Comparison of ENCODE assay signal across 19 mouse cellular contexts in genomic region chr17:27965292-27965691, GRCm38 (mm10). TPM values are rescaled to one million over a fixed set of nuclear protein-coding genes. Genes with fewer than 3 reads are reported as not detected.
DNase-seq lines count a peak whose midpoint lies in the region; ATAC-seq and TF ChIP-seq lines count a peak whose summit lies in the region.
"Had no signal": no experiment of that assay in that cellular context is flagged by ENCODE, and none has a peak within 500 bp of the region (broad histone marks: within the 10 kb centered on the region; RNA-seq: fewer than 3 reads in every experiment).

No protein-coding gene starts in this region.

- 73% methylated on average over 10 of the region's 10 CpGs for WGBS in lung, postnatal 0 days
- WGBS in kidney, embryonic 16.5 days: 61% methylated on average over 10 of the region's 10 CpGs

- no peak overlapping the region for H3K4me3 ChIP-seq in gastrocnemius, adult 2 months
- no peak overlapping the region for H3K4me3 ChIP-seq in lung, postnatal 0 days (ENCODE audit: low read depth, low read length)
- no peak overlapping the region for H3K4me3 ChIP-seq in kidney, embryonic 16.5 days (ENCODE audit: low read length)
- H3K4me3 ChIP-seq: forebrain, embryonic 13.5 days; heart, embryonic 12.5 days; hindbrain, embryonic 12.5 days; limb, embryonic 15.5 days; midbrain, embryonic 15.5 days; neural tube, embryonic 12.5 days had no signal

- H3K27ac ChIP-seq in gastrocnemius, adult 2 months: peak overlapping the region; percentile 56
- H3K27ac ChIP-seq in lung, postnatal 0 days (ENCODE audit: low read length): no peak overlapping the region
- peak overlapping the region; percentile 89 for H3K27ac ChIP-seq in kidney, embryonic 16.5 days (ENCODE audit: low read length)
- H3K27ac ChIP-seq: forebrain, embryonic 13.5 days; hindbrain, embryonic 12.5 days; limb, embryonic 15.5 days; midbrain, embryonic 15.5 days; neural tube, embryonic 12.5 days had no signal

- H3K36me3 ChIP-seq in lung, postnatal 0 days (ENCODE audit: insufficient read depth, low read length): no peaks in the 10 kb centered on the region
- H3K36me3 ChIP-seq in kidney, embryonic 16.5 days (ENCODE audit: insufficient read depth, low read length): no peaks in the 10 kb centered on the region
- H3K36me3 ChIP-seq: heart, embryonic 12.5 days; hindbrain, embryonic 12.5 days; limb, embryonic 15.5 days; midbrain, embryonic 15.5 days; neural tube, embryonic 12.5 days had no signal

- no peak for TF ChIP-seq EP300 in lung, postnatal 0 days (IDR thresholded peaks at IDR 0.05)

- intact Hi-C loops in gastrocnemius, adult 2 months (cut with DNase I): no loop called here
- intact Hi-C loops in gastrocnemius, postnatal 14 days (cut with DNase I; ENCODE audit: low total_unique reads): no loop called here
- intact Hi-C loops in left cerebral cortex, postnatal 4 days (cut with DNase I): no loop called here

- DNase-seq in gastrocnemius, adult 2 months: no peak
- DNase-seq in gastrocnemius, postnatal 14 days: no peak
- DNase-seq in lung, postnatal 0 days (ENCODE audit: low spot score): peak; percentile 49
- no peak for DNase-seq in lung, postnatal 4 days
- peak; percentile 36 to 67 for DNase-seq in kidney, postnatal 4 days
- no peak for DNase-seq in left cerebral cortex, postnatal 4 days
- DNase-seq: cerebellum, adult 2 months; heart, postnatal 10 days; lung, postnatal 36 days; thymus, postnatal 25 days had no signal

- no peak for ATAC-seq in lung, postnatal 0 days
- peak; percentile 73 for ATAC-seq in kidney, embryonic 16.5 days (ENCODE audit: low FRiP score, low TSS enrichment)
- ATAC-seq in megakaryocyte, adult 5-6 weeks (ENCODE audit: poor library complexity, severe bottlenecking): no peak
- ATAC-seq: forebrain, embryonic 13.5 days; midbrain, embryonic 15.5 days had no signal

- H3K9ac ChIP-seq in lung, postnatal 0 days (replicated peaks; ENCODE audit: low read depth): no peak overlapping the region
- no peak overlapping the region for H3K9ac ChIP-seq in kidney, embryonic 16.5 days (replicated peaks; ENCODE audit: low read length)
- H3K9ac ChIP-seq: forebrain, embryonic 13.5 days; heart, embryonic 12.5 days; hindbrain, embryonic 12.5 days; limb, embryonic 15.5 days; lung, embryonic 14.5 days; midbrain, embryonic 15.5 days; neural tube, embryonic 12.5 days had no signal

- TF ChIP-seq CTCF in gastrocnemius, adult 2 months (IDR thresholded peaks at IDR 0.05): no peak
- no peak for TF ChIP-seq CTCF in lung, postnatal 0 days (IDR thresholded peaks at IDR 0.05)

- no peak overlapping the region for H3K4me2 ChIP-seq in lung, postnatal 0 days (replicated peaks; ENCODE audit: low read depth, low read length)
- no peak overlapping the region for H3K4me2 ChIP-seq in kidney, embryonic 16.5 days (replicated peaks; ENCODE audit: low read depth, low read length)
- H3K4me2 ChIP-seq: forebrain, embryonic 13.5 days; heart, embryonic 12.5 days; hindbrain, embryonic 12.5 days; limb, embryonic 15.5 days; lung, embryonic 14.5 days; midbrain, embryonic 15.5 days; neural tube, embryonic 12.5 days had no signal

- H3K4me1 ChIP-seq in lung, postnatal 0 days (ENCODE audit: insufficient read depth, low read depth, low read length): peaks cover 14% of the 10 kb centered on the region; the same call in 1 of the 2 replicates
- peaks cover 40% of the 10 kb centered on the region for H3K4me1 ChIP-seq in kidney, embryonic 16.5 days (ENCODE audit: insufficient read depth, low read length)
- H3K4me1 ChIP-seq: midbrain, embryonic 15.5 days had no signal

- H3K9me3 ChIP-seq in lung, postnatal 0 days (ENCODE audit: low read length): no peaks in the 10 kb centered on the region
- H3K9me3 ChIP-seq in kidney, embryonic 16.5 days (ENCODE audit: low read length): no peaks in the 10 kb centered on the region
- H3K9me3 ChIP-seq: forebrain, embryonic 13.5 days; heart, embryonic 12.5 days; hindbrain, embryonic 12.5 days; limb, embryonic 15.5 days; midbrain, embryonic 15.5 days; neural tube, embryonic 12.5 days had no signal

- no peaks in the 10 kb centered on the region for H3K27me3 ChIP-seq in lung, postnatal 0 days (replicated peaks; ENCODE audit: insufficient read depth, low read length)
- no peaks in the 10 kb centered on the region for H3K27me3 ChIP-seq in kidney, embryonic 16.5 days (ENCODE audit: insufficient read depth, low read length)
- H3K27me3 ChIP-seq: forebrain, embryonic 13.5 days; heart, embryonic 12.5 days; hindbrain, embryonic 12.5 days; limb, embryonic 15.5 days; midbrain, embryonic 15.5 days; neural tube, embryonic 12.5 days had no signal

RNA-seq across cellular contexts. Expression of gene Taf11, which starts 55.6 kb away (rescaled TPM):
- 10 to 100 TPM; 14.0 to 19.1 TPM for total RNA-seq in gastrocnemius, adult 2 months (2021)
- 10 to 100 TPM; 16.5 to 17.7 TPM for total RNA-seq in gastrocnemius, postnatal 14 days (2021)
- 40.1 and 42.1 TPM in 2 replicates for polyA plus RNA-seq in lung, postnatal 0 days (2015; fragmentation: Nextera tagmentation; extraction: Ambion mirVana)
- 59.9 and 72.7 TPM in 2 replicates for polyA plus RNA-seq in kidney, embryonic 16.5 days (2015; fragmentation: Nextera tagmentation; extraction: Ambion mirVana)
- total RNA-seq in megakaryocyte, adult 5-6 weeks (2015): 39.6 and 44.1 TPM in 2 replicates
- total RNA-seq in megakaryocyte, adult 5-6 weeks (2017): 18.2 and 23.3 TPM in 2 replicates
- 10 to 100 TPM; 32.4 to 32.7 TPM for total RNA-seq in left cerebral cortex, postnatal 4 days (2021)

RNA-seq across cellular contexts. Expression of gene Anks1, which starts 56.2 kb away (rescaled TPM):
- 10 to 100 TPM in 1 of 2 experiments, 1 to 10 TPM in 1; 8.8 to 23.4 TPM for total RNA-seq in gastrocnemius, adult 2 months (2021)
- 10 to 100 TPM; 13.9 to 14.6 TPM for total RNA-seq in gastrocnemius, postnatal 14 days (2021)
- polyA plus RNA-seq in lung, postnatal 0 days (2015; fragmentation: Nextera tagmentation; extraction: Ambion mirVana): 25.4 and 25.5 TPM in 2 replicates
- 14.5 and 15.0 TPM in 2 replicates for polyA plus RNA-seq in kidney, embryonic 16.5 days (2015; fragmentation: Nextera tagmentation; extraction: Ambion mirVana)
- total RNA-seq in megakaryocyte, adult 5-6 weeks (2015): 17.9 and 25.9 TPM in 2 replicates
- 22.6 and 23.6 TPM in 2 replicates for total RNA-seq in megakaryocyte, adult 5-6 weeks (2017)
- total RNA-seq in left cerebral cortex, postnatal 4 days (2021): 10 to 100 TPM; 45.5 to 46.5 TPM

Comparison
In these comparisons a context has a peak if more than half of its experiments do, and no peak if none do; other contexts are left out.
1. DNase-seq: peak in lung, postnatal 0 days (single experiment) and kidney, postnatal 4 days (2 of 2); none in gastrocnemius, adult 2 months (single experiment), gastrocnemius, postnatal 14 days (single experiment), lung, postnatal 4 days (0 of 2) and left cerebral cortex, postnatal 4 days (single experiment).